Mouse (Mus musculus) T-helper 17 cell (primary cell): Measurements from ENCODE around the gene Gpr89.

Source experiments
- in situ Hi-C, 2 experiments: fragments of 300-600 bp; cut with MboI, MseI; formaldehyde crosslinking; loops; 1 replicate in 1 of 2; 2 replicates in 1 of 2; pipeline ENCODE4 v1.15.1; 2025; ENCODE audit warnings: high pct_unique_total_duplicates in 2 of 2

Gene Gpr89

GRCm38 (mm10) chr3:96872501-96872900 is 32.6 kb downstream of the Gpr89 start:
- in situ Hi-C loops, result no loop called here

- in situ Hi-C loops, result no loop called here
Observed at GRCm38 (mm10) chr3:96871070-96871469, 34.1 kb downstream of the Gpr89 start.

DNA sequence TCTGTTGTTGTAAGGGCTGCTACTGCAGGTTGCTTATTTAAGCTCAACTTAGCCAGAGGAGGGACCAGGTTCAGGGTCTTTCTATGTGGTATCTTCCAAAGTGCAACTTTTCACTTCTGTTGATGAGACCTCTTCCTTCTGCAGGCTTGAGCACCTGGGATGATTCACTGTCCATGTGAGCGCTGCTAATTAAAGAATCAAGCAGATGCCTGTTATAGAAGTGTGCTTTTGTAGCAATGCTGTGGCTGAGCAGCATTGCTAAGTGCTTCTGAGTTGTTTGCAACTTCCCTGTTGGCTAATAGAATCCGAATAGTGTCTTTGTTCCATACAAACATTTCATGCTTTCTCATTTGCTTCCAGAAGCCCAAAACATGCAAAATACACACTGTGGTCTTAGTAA is 34.9 kb downstream of the Gpr89 start:
- in situ Hi-C loops, result no loop called here

DNA sequence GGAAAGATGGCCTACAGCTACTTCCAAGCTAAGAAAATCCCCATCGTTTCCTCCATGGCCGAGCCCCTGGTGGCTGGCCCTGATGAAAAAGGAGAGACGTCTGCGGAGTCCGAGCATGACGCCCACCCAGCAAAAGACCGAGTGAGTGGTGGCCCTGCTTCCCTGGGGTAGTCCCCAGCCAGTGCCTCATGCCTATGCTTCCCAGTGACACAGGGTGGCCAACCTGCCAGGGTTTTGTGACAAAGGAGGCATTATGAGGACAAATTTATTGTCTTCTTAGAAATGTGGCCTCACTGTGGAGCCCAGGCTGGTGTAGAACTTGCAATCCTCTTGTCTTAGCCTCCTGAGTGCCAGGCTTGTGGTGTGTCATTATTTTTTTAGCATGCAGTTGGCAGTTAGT is 36.1 kb downstream of the Gpr89 start:
- in situ Hi-C loops, result no loop called here

DNA sequence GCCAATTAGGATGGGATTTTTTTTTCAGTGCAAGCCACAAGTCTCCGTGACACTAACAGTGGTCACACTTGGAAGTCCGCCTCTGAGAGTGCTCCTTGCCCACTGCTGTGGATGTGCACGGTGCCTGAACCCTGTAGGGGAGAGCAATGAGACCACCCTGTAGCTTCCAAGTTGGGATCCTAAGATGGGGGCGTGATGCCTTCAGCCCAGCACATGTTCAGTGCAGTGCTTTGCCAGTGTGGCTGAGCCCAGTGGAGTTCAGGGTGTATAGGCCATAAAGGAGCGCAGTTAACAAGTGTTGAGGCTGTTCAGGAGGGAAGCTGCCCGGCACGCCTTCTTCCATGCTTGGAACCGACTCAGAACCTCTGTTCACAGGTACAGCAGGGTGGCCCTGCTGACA is 36.6 kb downstream of the Gpr89 start:
- in situ Hi-C loops, result no loop called here

DNA sequence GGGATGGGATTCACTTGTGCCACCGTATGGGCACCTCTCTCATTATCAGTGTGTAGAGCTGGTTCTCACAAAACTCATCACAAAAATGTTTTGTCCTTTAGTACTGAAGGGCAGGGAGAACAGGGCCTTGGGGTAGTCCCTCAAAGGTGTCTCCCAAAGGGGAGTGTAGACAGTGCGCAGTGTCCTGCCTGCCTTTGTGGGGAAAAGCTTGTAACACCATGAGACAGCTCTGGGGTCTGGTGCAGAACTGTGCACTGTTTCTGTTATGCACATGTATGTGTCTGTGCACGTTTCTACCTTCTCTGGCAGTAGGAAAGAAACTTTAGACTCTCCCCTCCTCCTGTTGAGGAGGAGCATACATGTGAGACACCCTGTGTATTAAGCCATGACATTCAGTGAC is 37.3 kb downstream of the Gpr89 start:
- in situ Hi-C loops, result no loop called here

- in situ Hi-C loops, result no loop called here
Observed at GRCm38 (mm10) chr3:96860498-96860897, 44.6 kb downstream of the Gpr89 start.

GRCm38 (mm10) chr3:96855833-96856232 is 49.3 kb downstream of the Gpr89 start:
- in situ Hi-C loops, result no loop called here

- in situ Hi-C loops, result loop anchor here in 1 of 2 experiments (5.0 kb wide), 1 partner anchor 493 kb away; no protein-coding TSS in a partner anchor
Observed at GRCm38 (mm10) chr3:96854376-96854775, 50.8 kb downstream of the Gpr89 start.

GRCm38 (mm10) chr3:96852561-96852960 is 52.6 kb downstream of the Gpr89 start:
- in situ Hi-C loops, result loop anchor here in 1 of 2 experiments (5.0 kb wide), 1 partner anchor 495 kb away; no protein-coding TSS in a partner anchor

DNA sequence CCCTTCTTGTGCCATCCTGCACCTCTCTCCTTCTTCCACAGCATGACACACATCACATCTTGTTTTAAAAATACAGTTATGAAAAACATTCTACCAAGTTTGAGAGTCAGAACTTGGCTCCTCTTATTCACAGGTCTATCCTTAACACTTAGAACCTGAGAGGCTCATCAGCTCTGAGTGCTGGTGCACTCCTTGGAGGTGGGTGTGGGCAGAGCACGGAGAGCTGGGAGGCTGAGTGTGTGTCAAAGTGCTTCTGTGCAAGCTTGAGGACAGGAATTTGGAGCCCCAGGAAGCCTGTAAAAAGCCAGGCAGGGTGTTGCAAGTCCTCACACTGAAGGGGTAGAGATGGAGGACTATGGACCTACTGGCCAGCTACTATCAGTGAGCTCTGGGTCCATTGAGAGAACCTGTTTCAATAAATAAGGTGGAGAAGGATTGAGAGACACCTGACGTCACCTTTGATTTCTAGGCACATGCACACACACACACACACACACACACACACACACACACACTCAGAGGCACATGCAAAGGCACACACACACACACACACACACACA is 55.9 kb downstream of the Gpr89 start:
- in situ Hi-C loops, result no loop called here

- in situ Hi-C loops, result no loop called here
Observed at GRCm38 (mm10) chr3:96848470-96848869, 56.7 kb downstream of the Gpr89 start.

- in situ Hi-C loops, result no loop called here
Observed at GRCm38 (mm10) chr3:96847661-96848060, 57.5 kb downstream of the Gpr89 start.

- in situ Hi-C loops, result no loop called here
Observed at GRCm38 (mm10) chr3:96846985-96847384, 58.2 kb downstream of the Gpr89 start.

DNA sequence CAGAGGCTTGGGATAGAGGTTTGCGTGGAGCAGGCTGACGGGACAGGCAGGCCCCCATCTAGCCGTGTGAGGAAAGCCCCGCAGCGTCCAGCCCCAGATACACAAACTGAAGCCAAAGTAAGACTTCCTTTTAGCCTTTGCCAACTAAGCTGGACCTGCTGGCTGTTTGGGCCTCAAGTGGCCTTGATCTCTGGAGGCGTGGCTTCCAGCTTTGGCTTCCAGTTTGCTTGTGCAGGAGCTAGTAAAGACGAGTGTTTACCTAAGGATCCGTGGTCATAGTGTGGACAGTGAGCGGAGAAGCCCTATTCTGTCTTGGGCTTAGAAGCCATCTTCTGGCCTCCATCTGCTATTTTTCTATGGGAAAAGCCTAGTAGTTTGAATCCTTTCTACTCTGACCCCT is 59.3 kb downstream of the Gpr89 start:
- in situ Hi-C loops, result no loop called here

GRCm38 (mm10) chr3:96845191-96845590 is 60.0 kb downstream of the Gpr89 start:
- in situ Hi-C loops, result no loop called here

DNA sequence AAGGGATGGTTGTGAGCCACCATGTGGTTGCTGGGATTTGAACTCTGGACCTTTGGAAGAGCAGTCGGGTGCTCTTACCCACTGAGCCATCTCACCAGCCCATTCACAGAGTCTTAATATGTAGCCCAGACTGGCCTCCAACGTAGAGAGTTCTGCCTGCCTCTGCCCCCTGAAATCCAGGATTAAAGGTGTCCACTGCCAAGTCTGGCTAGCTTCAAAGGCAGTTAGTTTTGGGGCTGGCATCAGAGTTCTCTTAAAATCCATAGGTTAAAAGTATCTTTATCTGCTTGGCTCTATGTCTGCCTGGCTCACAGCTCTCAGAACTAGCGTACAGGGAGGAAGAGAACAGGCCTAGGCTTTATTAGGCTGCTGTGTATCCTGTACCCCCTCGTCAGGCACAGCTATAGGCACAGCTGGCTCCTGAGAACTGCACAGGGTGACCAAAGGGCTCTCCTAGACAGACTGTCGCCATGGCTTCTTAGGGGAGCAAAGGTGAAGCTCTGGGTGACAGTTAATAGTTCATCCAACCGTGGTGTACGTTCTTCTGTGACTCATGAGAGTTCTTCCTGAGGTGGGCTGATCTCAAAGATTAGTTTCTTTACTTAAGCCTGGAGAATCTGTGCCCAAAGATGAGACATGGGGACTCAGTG is 66.0 kb downstream of the Gpr89 start:
- in situ Hi-C loops, result no loop called here

GRCm38 (mm10) chr3:96836414-96836813 is 68.7 kb downstream of the Gpr89 start:
- in situ Hi-C loops, result no loop called here

DNA sequence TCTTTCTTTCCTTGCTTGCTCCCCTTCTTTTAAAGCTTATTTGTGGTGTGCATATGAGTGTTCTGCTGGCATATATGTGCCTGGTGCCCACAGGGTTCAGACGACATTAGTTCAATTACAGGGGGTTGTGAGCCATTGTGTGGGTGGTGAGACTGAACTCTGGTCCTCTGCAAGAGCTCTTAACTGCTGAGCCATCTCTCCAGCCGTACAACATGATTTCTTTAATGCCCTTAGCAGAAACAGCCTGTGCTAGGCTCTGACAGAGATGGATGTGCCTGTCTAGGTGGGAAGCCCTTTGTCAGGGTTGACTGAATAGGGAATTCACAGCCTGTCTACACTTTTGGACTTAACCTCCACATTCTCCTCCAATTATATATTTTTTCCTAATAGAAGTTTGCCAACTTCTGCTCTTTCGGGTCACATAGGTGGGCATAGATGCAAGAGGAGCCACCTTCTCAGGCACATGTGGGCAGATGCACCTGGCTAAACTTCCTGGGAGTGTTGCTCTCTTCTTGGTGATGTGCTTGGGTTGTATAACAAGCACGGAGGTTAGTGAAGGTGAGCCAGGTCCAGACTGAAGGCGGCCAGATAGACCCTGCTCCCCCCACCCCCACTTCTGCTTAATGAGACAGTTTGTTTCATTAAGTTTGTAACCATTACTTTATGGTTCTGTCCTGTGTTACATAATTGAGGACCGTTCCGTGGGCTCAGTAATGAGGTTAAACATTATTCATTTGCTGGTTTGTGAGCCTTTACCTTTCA is 70.4 kb downstream of the Gpr89 start:
- in situ Hi-C loops, result loop anchor here in 1 of 2 experiments (5.0 kb wide), 1 partner anchor 723 kb away; no protein-coding TSS in a partner anchor

DNA sequence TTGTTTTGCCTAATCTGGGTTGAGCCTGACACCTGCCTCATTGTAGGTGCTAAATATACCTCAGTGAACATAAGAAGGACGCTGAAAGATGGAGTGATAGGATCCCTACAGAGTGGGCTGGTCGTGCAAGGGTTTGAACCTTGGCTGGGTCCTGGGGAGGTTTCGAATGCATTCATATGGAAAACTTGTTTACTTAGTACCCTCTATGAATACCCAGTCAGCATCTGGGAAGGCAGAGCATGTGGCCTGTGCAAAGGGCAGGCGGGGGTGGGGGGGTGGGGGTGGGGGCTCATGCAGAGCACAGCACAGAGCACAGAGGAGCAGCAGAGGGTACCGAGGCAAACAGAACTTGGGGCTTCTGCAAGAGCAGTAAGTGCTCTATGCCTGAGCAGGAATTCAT is 72.2 kb downstream of the Gpr89 start:
- in situ Hi-C loops, result loop anchor here in 1 of 2 experiments (5.0 kb wide), 1 partner anchor 724 kb away; no protein-coding TSS in a partner anchor

GRCm38 (mm10) chr3:96829856-96830255 is 75.3 kb downstream of the Gpr89 start:
- in situ Hi-C loops, result loop anchor here in 1 of 2 experiments (5.0 kb wide), 1 partner anchor 727 kb away; no protein-coding TSS in a partner anchor

DNA sequence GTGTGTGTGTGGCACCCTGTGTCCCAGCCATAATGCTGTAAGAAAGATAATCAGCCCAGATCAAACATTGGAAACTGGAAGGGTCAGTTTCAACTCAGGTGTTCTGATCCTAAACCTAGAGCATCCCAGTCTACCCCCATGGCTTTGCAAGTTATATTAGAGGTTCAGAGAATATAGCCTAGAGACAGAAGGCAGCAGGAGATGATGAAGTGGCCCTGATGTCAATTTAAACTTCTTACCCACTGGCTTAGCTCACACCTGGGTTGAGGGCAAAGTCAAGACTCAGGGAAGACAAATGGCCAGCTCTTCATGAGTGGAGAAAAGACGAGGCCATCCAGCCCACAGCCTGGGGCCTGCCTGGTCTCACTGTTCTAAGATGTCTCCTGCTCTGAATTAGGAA is 76.2 kb downstream of the Gpr89 start, which contains the start of the genes Pdzk1 and Cd160:
Gene Pdzk1 (plus strand): TSS at position 301 of the 400 bp plus-strand sequence.
Gene Cd160 (minus strand): TSS at position 368 of the 400 bp plus-strand sequence.
- in situ Hi-C loops, result no loop called here
